Mouse (Mus musculus) left cerebral cortex, adult 2 months (tissue): Measurements from ENCODE around the gene Ubap2l. TPM values are rescaled to one million over a fixed set of nuclear protein-coding genes. Genes with fewer than 3 reads are reported as not detected.

ENCODE experiments used
- DNase-seq, 2 experiments: peaks; one replicate each; pipeline ENCODE4 v3.0.0; 2021 to 2022; ENCODE audit warnings: low spot score in 2 of 2, mixed read lengths in 1 of 2; ENCODE audit errors: extremely low spot score in 1 of 2
- H3K27ac ChIP-seq: fragments of 200-600 bp; 2 replicates; pipeline ENCODE4 v1.8.1; 2022
- H3K4me3 ChIP-seq: fragments of 200-600 bp; 2 replicates; pipeline ENCODE4 v1.8.1; 2022
- CTCF ChIP-seq: fragments of 200-600 bp; IDR thresholded peaks from 2 replicates; pipeline ENCODE4 v1.8.1; 2022; ENCODE audit warnings: antibody characterized with exemption, mild to moderate bottlenecking, moderate library complexity
- intact Hi-C: fragments of 180-260 bp; cut with DNase I; formaldehyde crosslinking; loops from one replicate; pipeline ENCODE4 v1.15.1; 2025
- microRNA-seq, 2 experiments: library from miRNA; unstranded; fragments of <30 nt; microRNA quantifications; one replicate each; pipeline ENCODE4 v1.2.0; 2021
- total RNA-seq, 2 experiments: library from RNA; stranded (reverse); gene quantifications; 2 replicates each; pipeline ENCODE4 v1.2.3; 2021

The Ubap2l gene
- total RNA-seq, 2 experiments from 2014 or later: 180 to 197 TPM

DNA sequence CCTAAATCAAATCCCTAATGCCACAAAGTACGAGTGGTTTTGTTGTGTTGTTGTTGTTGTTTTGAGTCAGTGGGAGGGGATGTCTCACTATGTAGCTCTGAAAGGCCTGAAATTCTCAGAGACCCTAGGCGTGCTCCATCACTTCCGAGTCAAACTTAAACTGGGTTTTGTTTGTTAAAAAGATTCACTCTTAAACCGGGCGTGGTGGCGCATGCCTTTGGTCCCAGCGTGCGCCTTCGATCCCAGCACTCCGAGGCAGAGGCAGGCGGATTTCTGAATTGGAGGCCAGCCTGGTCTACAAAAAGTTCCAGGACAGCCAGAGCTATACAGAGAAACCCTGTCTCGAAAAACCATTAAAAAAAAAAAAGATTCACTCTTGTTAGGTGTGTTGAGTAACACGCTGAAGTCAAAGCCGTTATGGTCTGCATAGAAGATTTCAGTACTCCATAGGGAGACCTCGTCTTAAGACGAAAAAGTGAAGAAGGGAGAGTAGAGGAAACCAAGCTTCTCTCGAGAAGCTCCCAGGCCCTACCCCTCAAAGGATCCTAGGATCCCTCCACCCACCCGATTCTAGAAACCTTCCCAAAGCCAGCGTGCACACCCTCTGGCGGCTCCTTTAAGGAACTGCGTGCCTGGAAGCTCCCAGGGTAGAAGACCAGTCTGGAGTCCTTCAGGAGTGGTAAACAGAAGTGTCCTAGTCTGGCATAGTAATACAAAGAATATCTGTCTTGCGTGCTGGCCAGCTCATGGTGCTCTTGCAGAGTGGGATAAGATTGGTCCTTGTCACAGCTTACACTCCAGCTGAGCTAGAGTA, 88.3 kb downstream of the Ubap2l start:
- H3K4me3 ChIP-seq: peak overlapping the region; percentile 56
- H3K27ac ChIP-seq: peak overlapping the region; percentile 86
- DNase-seq: peak; percentile 69 to 71
- intact Hi-C loops: loop anchor here (2.0 kb wide), 1 partner anchor 35 kb away; the partner anchor contains the start of gene Hax1
- peak; percentile 95 for TF ChIP-seq CTCF

GRCm38 (mm10) chr3:89963221-89963763, 89.1 kb downstream of the Ubap2l start, which contains the start of gene Atp8b2:
Atp8b2 (minus strand) TSS chr3:89963508.
- peak; percentile 48 to 67 for DNase-seq
- intact Hi-C loops: loop anchor here (2.0 kb wide), 1 partner anchor 36 kb away; the partner anchor contains the start of gene Hax1
- peak within 1 kb of the TSS; percentile 86 for H3K27ac ChIP-seq
- peak within 1 kb of the TSS; percentile 56 for H3K4me3 ChIP-seq
- TF ChIP-seq CTCF: no peak

- TF ChIP-seq CTCF: no peak
- peak in 1 of 2 experiments; percentile 50 for DNase-seq
- Histone ChIP-seq H3K4me3 (peak overlapping the region; percentile 56), H3K27ac (peak overlapping the region; percentile 86)
- intact Hi-C loops: loop anchor here (2.0 kb wide), 1 partner anchor 36 kb away; the partner anchor contains the start of gene Hax1
Measured at GRCm38 (mm10) chr3:89962751-89963220, 89.6 kb downstream of the Ubap2l start.

DNA sequence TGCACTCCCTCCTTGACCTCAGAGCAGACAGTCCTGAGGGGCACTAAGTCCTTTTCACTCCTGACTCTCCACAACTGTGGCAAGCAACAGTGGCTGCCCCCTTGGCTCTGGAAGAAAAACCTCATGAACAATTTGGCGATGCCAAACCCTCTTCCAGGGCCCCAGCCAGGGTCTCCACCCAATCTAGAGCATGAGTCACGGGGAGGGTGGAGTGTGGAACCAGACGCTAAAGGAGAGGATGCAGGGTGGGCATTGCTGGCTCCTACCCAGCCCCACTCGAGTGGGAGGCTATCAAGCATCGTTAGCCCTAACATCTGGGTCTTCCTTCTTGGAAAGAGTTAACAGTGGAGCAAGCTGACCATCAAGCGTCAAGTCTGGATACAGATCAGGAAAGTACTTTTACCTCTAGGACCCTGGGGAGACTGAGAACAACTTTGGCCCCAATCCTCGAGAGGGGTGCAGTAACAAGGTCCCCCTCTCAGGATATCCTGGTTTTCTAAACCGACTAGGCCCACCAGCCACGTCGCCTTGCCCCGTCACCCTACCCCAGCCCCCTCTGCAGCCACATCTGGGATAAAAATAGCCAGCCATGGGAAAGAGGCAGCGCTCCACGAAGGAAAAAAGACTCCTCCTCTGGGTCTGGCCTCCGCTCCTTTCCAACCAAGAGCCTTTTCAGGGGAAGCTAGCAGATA, 90.2 kb downstream of the Ubap2l start:
- no peak for DNase-seq
- peak overlapping the region; percentile 86 for H3K27ac ChIP-seq
- no peak for TF ChIP-seq CTCF
- H3K4me3 ChIP-seq: peak overlapping the region; percentile 56
- intact Hi-C loops: loop anchor here (2.0 kb wide), 1 partner anchor 37 kb away; the partner anchor contains the start of gene Hax1

DNA sequence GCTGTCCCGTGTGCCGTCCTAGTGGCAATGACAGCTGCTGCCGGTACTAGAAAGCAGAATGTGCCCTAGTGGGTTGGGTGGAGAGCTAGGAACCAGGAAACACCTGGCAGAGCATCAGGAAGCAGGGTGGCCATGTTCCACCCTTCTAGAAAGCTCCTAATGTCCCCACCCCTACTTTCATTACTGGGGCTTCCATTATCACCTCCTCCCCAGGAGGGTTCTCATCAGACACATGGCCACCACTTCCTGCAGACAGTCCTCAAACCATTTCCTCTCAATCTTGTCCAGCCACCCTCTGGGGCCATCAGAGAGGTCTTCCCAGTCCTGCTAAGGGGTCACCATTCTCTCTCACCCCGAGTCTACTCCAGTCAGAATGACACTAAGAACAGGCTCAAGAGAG, 91.0 kb downstream of the Ubap2l start:
- H3K4me3 ChIP-seq: peak overlapping the region; percentile 77; the same call in 1 of the 2 replicates
- DNase-seq: no peak
- peak overlapping the region; percentile 86 for H3K27ac ChIP-seq
- no peak for TF ChIP-seq CTCF
- intact Hi-C loops: loop anchor here (2.0 kb wide), 2 partner anchors 91 to 117 kb away; partner anchors contain the start of gene Ubap2l

- Histone ChIP-seq H3K27ac (peak overlapping the region; percentile 93), H3K4me3 (peak overlapping the region; percentile 77)
- DNase-seq: peak; percentile 95
- TF ChIP-seq CTCF: no peak
- intact Hi-C loops: loop anchor here (2.0 kb wide), 2 partner anchors 92 to 118 kb away; partner anchors contain the start of gene Ubap2l
Measured at GRCm38 (mm10) chr3:89960469-89960868, 92.0 kb downstream of the Ubap2l start.

DNA sequence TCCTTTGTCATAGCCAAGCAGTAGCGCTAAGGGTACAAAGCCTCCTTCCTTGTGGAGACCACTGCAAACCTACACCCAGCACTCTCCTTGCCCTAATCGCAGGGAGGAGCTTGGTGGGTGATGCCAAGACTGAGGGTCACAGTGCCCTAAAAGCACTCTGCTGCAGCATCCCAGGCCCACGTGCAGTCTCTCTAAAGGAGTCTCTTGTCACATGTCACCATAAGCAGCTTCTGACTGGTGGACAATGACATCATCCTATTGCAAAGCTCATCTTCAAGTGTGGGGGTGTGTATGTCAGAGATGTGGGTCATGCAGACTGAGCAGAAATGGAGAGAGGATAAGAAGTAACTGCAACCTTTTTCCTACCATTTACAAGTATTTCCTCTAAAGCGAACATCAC, 93.0 kb downstream of the Ubap2l start:
- intact Hi-C loops: no loop called here
- peak overlapping the region; percentile 93 for H3K27ac ChIP-seq

GRCm38 (mm10) chr3:89957880-89958279, 94.5 kb downstream of the Ubap2l start:
- DNase-seq: no peak
- intact Hi-C loops: no loop called here
- no peak overlapping the region for H3K4me3 ChIP-seq
- H3K27ac ChIP-seq: no peak overlapping the region
- TF ChIP-seq CTCF: no peak

More for the DNA sequence above, 93.0 kb downstream of the Ubap2l start:
- H3K4me3 ChIP-seq: peak overlapping the region; percentile 77
- peak in 1 of 2 experiments; percentile 51 for DNase-seq
- no peak for TF ChIP-seq CTCF

DNA sequence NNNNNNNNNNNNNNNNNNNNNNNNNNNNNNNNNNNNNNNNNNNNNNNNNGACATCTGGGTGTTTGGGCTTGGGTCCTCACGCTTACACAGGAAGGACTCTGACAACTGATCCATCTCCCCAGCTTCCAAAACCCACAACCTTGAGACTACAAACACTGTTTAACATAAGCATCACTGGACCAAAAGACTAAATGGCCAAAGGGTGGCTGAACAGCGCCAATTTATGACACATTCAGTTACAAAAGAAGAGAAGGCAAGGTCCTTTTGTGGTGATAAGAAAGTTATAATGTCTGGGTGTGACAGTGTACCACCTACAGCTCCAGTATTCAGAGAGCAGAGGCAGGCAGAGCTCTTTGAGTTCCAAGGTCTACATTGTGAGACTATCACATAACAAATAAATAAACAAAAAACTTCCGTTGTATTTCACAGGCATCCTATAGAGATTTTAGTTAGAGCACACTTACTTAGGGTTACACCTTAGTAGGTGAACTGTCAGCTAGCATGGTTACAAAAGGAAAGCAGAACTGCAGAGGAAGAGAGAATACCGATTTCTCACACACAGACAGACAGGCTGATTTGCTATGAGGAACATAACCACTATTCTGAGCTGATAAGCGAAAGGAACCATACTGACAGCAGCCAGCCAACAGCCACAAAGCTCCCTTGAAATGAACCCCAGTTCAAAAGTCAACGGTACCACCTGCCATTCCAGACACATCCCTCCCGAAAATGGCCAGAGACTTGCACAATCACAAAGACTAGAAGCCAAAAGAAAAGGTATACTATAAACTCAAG, 96.1 kb downstream of the Ubap2l start:
- no peak for DNase-seq
- no peak for TF ChIP-seq CTCF
- Histone ChIP-seq H3K27ac (no peak overlapping the region), H3K4me3 (no peak overlapping the region)
- intact Hi-C loops: no loop called here

- Histone ChIP-seq H3K27ac (no peak overlapping the region), H3K4me3 (no peak overlapping the region)
- peak; percentile 93 for TF ChIP-seq CTCF
- DNase-seq: peak; percentile 71 to 73
- intact Hi-C loops: no loop called here
Measured at GRCm38 (mm10) chr3:89953420-89953819, 99.0 kb downstream of the Ubap2l start.

Small RNA genes within 50 kb of the gene (microRNA-seq; reads per million reads assigned to microRNA genes)
- gene Mir190b (4.4 to 6.2 reads per million in 2 experiments), gene Mir7669 (0 reads per million in 2 experiments)

Other genes starting within 250 kb of the Ubap2l start
- gene She, start 221.3 kb downstream of the Ubap2l start, total RNA-seq: 1 to 10 TPM; 3.1 to 3.7 TPM
- gene Il6ra, start 139.4 kb downstream of the Ubap2l start, total RNA-seq: 1 to 10 TPM; 3.7 to 4.4 TPM
- gene Atp8b2, start 89.1 kb downstream of the Ubap2l start, total RNA-seq: 100 to 1,000 TPM; 112 to 129 TPM
- gene Hax1, start 53.8 kb downstream of the Ubap2l start, total RNA-seq: 100 to 1,000 TPM in 1 of 2 experiments, 10 to 100 TPM in 1; 97.6 to 106 TPM
- gene 4933434E20Rik, start 992 bp downstream of the Ubap2l start, total RNA-seq: 10 to 100 TPM; 95.2 to 98.7 TPM
- gene Tpm3, start 20.0 kb upstream of the Ubap2l start, total RNA-seq: 100 to 1,000 TPM; 182 to 193 TPM
- gene Nup210l, start 51.5 kb upstream of the Ubap2l start, total RNA-seq: under 1 TPM; 0.36 to 0.42 TPM
- gene Rps27, start 161.0 kb upstream of the Ubap2l start, total RNA-seq: 100 to 1,000 TPM; 799 to 888 TPM
- gene Rab13, start 161.1 kb upstream of the Ubap2l start, total RNA-seq: 1 to 10 TPM; 7.9 to 8.9 TPM
- gene Jtb, start 179.0 kb upstream of the Ubap2l start, total RNA-seq: 10 to 100 TPM; 43.8 to 49.5 TPM
- gene Creb3l4, start 190.9 kb upstream of the Ubap2l start, total RNA-seq: under 1 TPM; 0.42 to 0.50 TPM
- 10 to 100 TPM; 38.8 to 43.0 TPM for gene Slc39a1, start 195.5 kb upstream of the Ubap2l start, total RNA-seq
- gene Crtc2, start 201.5 kb upstream of the Ubap2l start, total RNA-seq: 10 to 100 TPM; 39.5 to 43.6 TPM
- 10 to 100 TPM; 35.0 to 36.7 TPM for gene Dennd4b, start 212.6 kb upstream of the Ubap2l start, total RNA-seq
- gene Gatad2b, start 240.6 kb upstream of the Ubap2l start, total RNA-seq: 100 to 1,000 TPM in 1 of 2 experiments, 10 to 100 TPM in 1; 93.5 to 103 TPM